Comparison of ENCODE assay signal across 9 mouse cellular contexts in genomic region chr15:38406114-38406960, GRCm38 (mm10).
DNase-seq lines count a peak whose midpoint lies in the region; ATAC-seq lines count a peak whose summit lies in the region.
"Had no signal": no experiment of that assay in that cellular context is flagged by ENCODE, and none has a peak within 500 bp of the region (broad histone marks: within the 10 kb centered on the region; RNA-seq: fewer than 3 reads in every experiment).

No protein-coding gene starts in this region.

- no peak overlapping the region for H3K27ac ChIP-seq in forebrain, embryonic 12.5 days
- H3K27ac ChIP-seq: layer of hippocampus, adult 2 months had no signal

- 53% methylated on average over 13 of the region's 13 CpGs for WGBS in forebrain, embryonic 12.5 days

- H3K36me3 ChIP-seq in forebrain, embryonic 12.5 days (replicated peaks): no peaks in the 10 kb centered on the region

- no peak overlapping the region for H3K4me2 ChIP-seq in forebrain, embryonic 12.5 days

- ATAC-seq in common myeloid progenitor, adult 5-6 weeks (replicated peaks; ENCODE audit: low read depth, poor library complexity, severe bottlenecking): 0 out of 2 replicates have a peak, but pooled peaks have one; percentile 42
- no peak for ATAC-seq in forebrain, embryonic 12.5 days (ENCODE audit: low FRiP score)

- H3K4me1 ChIP-seq in forebrain, embryonic 12.5 days: peaks cover 26% of the 10 kb centered on the region

- H3K9me3 ChIP-seq in forebrain, embryonic 12.5 days: no peaks in the 10 kb centered on the region

- H3K9ac ChIP-seq in forebrain, embryonic 12.5 days: no peak overlapping the region

- peak; percentile 60 for DNase-seq in adrenal gland, postnatal 14 days
- DNase-seq in adrenal gland, adult (ENCODE audit: inconsistent age in 2 of 2, low spot score in 1 of 2): no peak
- DNase-seq in left cerebral cortex, adult 18-20 months (ENCODE audit: low spot score in 2 of 2): peak; percentile 58 to 74
- DNase-seq in left cerebral cortex, postnatal 14 days (ENCODE audit: low spot score in 2 of 2): no peak
- peak; percentile 36 for DNase-seq in lung, postnatal 25 days (ENCODE audit: low spot score)
- no peak for DNase-seq in embryo, embryonic 10.5 days (ENCODE audit: low spot score)

- H3K27me3 ChIP-seq in forebrain, embryonic 12.5 days: peaks cover 16% of the 10 kb centered on the region; the same call in 1 of the 2 replicates

- H3K4me3 ChIP-seq in forebrain, embryonic 12.5 days (replicated peaks): no peak overlapping the region
- H3K4me3 ChIP-seq: layer of hippocampus, adult 2 months had no signal

- intact Hi-C loops in left cerebral cortex, postnatal 14 days (cut with DNase I): no loop called here

Comparison
In these comparisons a context has a peak if more than half of its experiments do, and no peak if none do; other contexts are left out.
1. DNase-seq: peak in adrenal gland, postnatal 14 days (single experiment), left cerebral cortex, adult 18-20 months (2 of 2) and lung, postnatal 25 days (single experiment); none in adrenal gland, adult (0 of 2), left cerebral cortex, postnatal 14 days (0 of 2) and embryo, embryonic 10.5 days (single experiment).